Mouse (Mus musculus): ENCODE measurements around the gene Ilk. TPM values are rescaled to one million over a fixed set of nuclear protein-coding genes. Genes with fewer than 3 reads are reported as not detected.
"Not testable (repeated sequence)": the region's sequence is repeated elsewhere in the genome, so short reads cannot be mapped to it uniquely, and the experiment has no call there.

Gene Ilk
- total and polyA plus RNA-seq, 3 experiments, result 81.4 to 127 (median 84.4) TPM

DNA sequence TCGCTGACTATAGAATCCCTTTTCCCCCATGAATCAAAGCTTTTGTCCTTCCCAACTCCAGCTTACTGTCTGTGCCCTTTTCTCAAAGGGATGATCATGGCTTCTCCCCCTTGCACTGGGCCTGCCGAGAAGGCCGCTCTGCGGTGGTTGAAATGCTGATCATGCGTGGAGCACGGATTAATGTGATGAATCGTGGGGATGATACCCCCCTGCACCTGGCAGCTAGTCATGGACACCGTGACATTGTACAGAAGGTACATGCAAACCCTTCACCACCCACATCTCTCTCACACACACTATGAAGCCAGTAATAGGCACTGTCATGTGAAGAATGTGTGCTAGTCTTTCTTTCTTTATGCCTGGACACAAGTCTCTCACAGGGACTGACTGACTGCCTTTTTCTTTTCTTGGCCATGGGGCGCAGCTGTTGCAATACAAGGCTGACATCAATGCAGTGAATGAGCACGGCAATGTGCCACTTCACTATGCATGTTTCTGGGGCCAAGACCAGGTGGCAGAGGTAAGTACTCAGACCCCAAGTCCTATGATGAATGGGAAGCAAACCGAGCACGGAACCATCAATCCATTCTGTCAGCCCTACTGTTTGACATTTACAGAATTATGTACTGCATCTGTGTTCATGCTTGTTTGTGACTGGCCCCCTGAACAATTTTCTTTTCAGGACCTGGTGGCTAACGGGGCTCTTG, 3.9 kb downstream of the Ilk start:
- H3K79me2 ChIP-seq (replicated peaks; ENCODE audit: control insufficient read depth, insufficient read depth, low read length), result no peaks in the 10 kb centered on the region
- intact Hi-C loops (cut with DNase I), result no loop called here
- peaks cover 10% of the 10 kb centered on the region for H3K36me3 ChIP-seq (ENCODE audit: control insufficient read depth, insufficient read depth, low read length)
- no peaks in the 10 kb centered on the region for H3K27me3 ChIP-seq (ENCODE audit: control insufficient read depth, insufficient read depth, low read length)
- no peak overlapping the region; the same call in 1 of the 2 replicates for H3K27ac ChIP-seq
- no peak overlapping the region for H3K9ac ChIP-seq (ENCODE audit: low read depth, low read length)
- no peak overlapping the region for H3K4me3 ChIP-seq
- WGBS, result 87% methylated on average over 13 of the region's 13 CpGs
- TF ChIP-seq POLR2A (IDR thresholded peaks at IDR 0.05; ENCODE audit: insufficient read depth, low read depth, low read length) (no peak), CTCF (IDR thresholded peaks at IDR 0.05) (no peak), EP300 (IDR thresholded peaks at IDR 0.05; ENCODE audit: insufficient read depth, low read depth, low read length) (no peak)
- peak in 1 of 2 experiments; percentile 21 for DNase-seq
- H3K4me1 ChIP-seq (ENCODE audit: control insufficient read depth, insufficient read depth, low read length), result peaks cover 10% of the 10 kb centered on the region

DNA sequence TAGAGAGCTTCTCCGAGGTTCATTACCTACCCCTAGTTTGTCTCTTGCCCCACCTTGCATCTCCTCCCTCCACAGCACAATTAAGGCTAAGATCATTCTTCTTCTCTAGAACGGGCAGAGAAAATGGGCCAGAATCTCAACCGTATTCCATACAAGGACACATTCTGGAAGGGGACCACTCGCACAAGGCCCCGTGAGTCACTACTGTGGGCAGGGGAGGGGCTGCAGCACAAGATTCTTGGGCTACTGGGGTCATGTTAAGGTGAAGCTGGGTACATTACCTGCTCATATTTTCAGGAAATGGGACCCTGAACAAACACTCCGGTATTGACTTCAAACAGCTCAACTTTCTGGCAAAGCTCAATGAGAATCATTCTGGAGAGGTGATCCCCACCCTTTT, 4.5 kb downstream of the Ilk start:
- H3K4me3 ChIP-seq, result no peak overlapping the region
- WGBS, result 76% methylated on average over 6 of the region's 6 CpGs
- no peak for TF ChIP-seq CTCF (IDR thresholded peaks at IDR 0.05)
- no peak for TF ChIP-seq EP300 (IDR thresholded peaks at IDR 0.05; ENCODE audit: insufficient read depth, low read depth, low read length)
- TF ChIP-seq POLR2A (IDR thresholded peaks at IDR 0.05; ENCODE audit: insufficient read depth, low read depth, low read length), result no peak
- H3K36me3 ChIP-seq (ENCODE audit: control insufficient read depth, insufficient read depth, low read length), result peaks cover 10% of the 10 kb centered on the region
- no peaks in the 10 kb centered on the region for H3K27me3 ChIP-seq (ENCODE audit: control insufficient read depth, insufficient read depth, low read length)
- H3K4me1 ChIP-seq (ENCODE audit: control insufficient read depth, insufficient read depth, low read length), result peaks cover 8% of the 10 kb centered on the region
- H3K27ac ChIP-seq, result no peak overlapping the region
- peak in 1 of 2 experiments; percentile 14 for DNase-seq
- intact Hi-C loops (cut with DNase I), result no loop called here
- no peak overlapping the region for H3K9ac ChIP-seq (ENCODE audit: low read depth, low read length)
- no peaks in the 10 kb centered on the region for H3K79me2 ChIP-seq (replicated peaks; ENCODE audit: control insufficient read depth, insufficient read depth, low read length)

DNA sequence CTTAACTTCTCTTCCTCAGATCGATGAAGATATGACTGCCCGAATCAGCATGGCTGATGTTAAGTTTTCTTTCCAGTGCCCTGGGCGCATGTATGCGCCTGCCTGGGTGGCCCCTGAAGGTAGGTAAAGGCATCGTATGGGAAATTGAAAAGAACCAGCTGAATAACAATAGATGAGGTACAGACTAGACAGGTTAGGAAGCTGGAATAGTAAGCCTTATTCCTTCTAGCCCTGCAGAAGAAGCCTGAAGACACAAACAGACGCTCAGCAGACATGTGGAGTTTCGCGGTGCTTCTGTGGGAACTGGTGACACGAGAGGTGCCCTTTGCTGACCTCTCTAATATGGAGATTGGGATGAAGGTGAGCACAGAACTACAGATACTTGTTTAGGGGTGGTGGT, 5.6 kb downstream of the Ilk start:
- Histone ChIP-seq H3K4me3 (no peak overlapping the region), H3K79me2 (replicated peaks; ENCODE audit: control insufficient read depth, insufficient read depth, low read length) (no peaks in the 10 kb centered on the region), H3K4me1 (ENCODE audit: control insufficient read depth, insufficient read depth, low read length) (peaks cover 8% of the 10 kb centered on the region), H3K36me3 (ENCODE audit: control insufficient read depth, insufficient read depth, low read length) (peaks cover 10% of the 10 kb centered on the region), H3K27ac (no peak overlapping the region), H3K9ac (ENCODE audit: low read depth, low read length) (no peak overlapping the region), H3K27me3 (ENCODE audit: control insufficient read depth, insufficient read depth, low read length) (no peaks in the 10 kb centered on the region)
- TF ChIP-seq POLR2A (IDR thresholded peaks at IDR 0.05; ENCODE audit: insufficient read depth, low read depth, low read length) (no peak), CTCF (IDR thresholded peaks at IDR 0.05) (no peak), EP300 (IDR thresholded peaks at IDR 0.05; ENCODE audit: insufficient read depth, low read depth, low read length) (no peak)
- WGBS, result 82% methylated on average over 9 of the region's 9 CpGs
- peak in 1 of 2 experiments; percentile 14 for DNase-seq
- intact Hi-C loops (cut with DNase I), result no loop called here

DNA sequence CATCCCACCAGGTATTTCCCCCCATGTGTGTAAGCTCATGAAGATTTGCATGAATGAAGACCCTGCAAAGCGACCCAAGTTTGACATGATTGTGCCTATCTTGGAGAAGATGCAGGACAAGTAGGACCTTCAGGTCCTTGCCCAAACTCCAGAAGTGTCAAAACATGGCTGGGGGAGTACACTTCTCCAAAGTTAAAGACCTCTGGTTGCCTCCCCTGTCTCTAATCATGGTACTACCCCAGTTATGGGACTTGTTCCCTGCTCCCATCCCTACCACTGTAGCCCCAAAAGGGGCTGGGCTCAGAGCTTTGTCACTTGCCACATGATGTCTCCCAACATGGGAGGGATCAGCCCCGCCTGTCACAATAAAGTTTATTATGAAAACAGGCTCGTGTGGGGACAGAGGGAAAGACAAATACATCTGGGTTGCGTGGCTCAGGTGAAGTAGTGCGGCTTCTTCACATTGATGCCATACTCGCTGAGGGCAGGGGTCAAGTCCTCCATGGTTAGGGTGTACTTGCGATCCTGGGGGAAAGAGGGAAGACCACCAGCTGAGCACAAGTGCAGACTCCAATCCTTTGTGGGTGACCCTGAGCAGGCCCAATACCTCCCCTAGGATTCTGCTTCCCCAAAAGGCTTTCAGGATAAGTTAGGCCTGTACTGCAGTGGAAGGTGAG, 6.3 kb downstream of the Ilk start:
- DNase-seq, result peak in 1 of 2 experiments; percentile 23
- H3K27ac ChIP-seq; H3K79me2 ChIP-seq (replicated peaks; ENCODE audit: control insufficient read depth, insufficient read depth, low read length); H3K9ac ChIP-seq (ENCODE audit: low read depth, low read length); H3K4me1 ChIP-seq (ENCODE audit: control insufficient read depth, insufficient read depth, low read length); H3K4me3 ChIP-seq; H3K36me3 ChIP-seq (ENCODE audit: control insufficient read depth, insufficient read depth, low read length); H3K27me3 ChIP-seq (ENCODE audit: control insufficient read depth, insufficient read depth, low read length); intact Hi-C loops (cut with DNase I): not testable (repeated sequence)
- 71% methylated on average over 7 of the region's 7 CpGs for WGBS

DNA sequence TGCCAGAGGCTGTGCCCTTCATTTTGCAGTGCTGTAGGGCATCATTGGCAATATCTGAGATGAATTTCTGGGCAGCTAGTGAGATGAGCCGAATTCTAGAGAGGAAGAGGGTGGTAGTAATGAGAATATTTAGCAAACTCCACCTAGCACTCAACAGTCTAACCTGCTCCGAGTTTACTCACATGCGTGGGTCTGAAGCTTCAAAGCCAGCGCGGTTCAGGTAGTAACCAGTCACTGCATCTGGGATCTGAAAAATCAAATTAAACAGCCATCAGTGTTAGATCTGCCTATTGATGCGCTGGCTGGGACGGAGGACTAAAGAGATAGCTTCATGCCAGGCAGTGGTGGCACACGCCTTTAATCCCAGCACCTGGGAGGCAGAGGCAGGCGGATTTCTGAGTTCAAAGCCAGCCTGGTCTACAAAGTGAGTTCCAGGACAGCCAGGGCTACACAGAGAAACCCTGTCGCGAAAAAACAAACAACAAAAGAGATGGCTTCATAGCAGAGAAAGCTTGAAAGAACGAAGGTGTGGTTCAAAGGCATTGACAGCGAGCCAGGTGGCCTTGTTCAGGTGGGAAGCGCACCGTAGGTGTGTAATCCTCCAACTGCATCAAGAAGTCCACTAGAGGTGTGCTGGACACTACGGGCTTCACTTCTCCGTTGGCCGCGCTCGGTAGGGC, 7.0 kb downstream of the Ilk start:
- H3K36me3 ChIP-seq (ENCODE audit: control insufficient read depth, insufficient read depth, low read length); H3K79me2 ChIP-seq (replicated peaks; ENCODE audit: control insufficient read depth, insufficient read depth, low read length); H3K27me3 ChIP-seq (ENCODE audit: control insufficient read depth, insufficient read depth, low read length); intact Hi-C loops (cut with DNase I); H3K4me1 ChIP-seq (ENCODE audit: control insufficient read depth, insufficient read depth, low read length): not testable (repeated sequence)
- WGBS, result 27% methylated on average over 20 of the region's 20 CpGs
- Histone ChIP-seq H3K27ac (peak overlapping the region; percentile 69), H3K9ac (ENCODE audit: low read depth, low read length) (peak overlapping the region; percentile 89), H3K4me3 (peak overlapping the region; percentile 85)
- 0 out of 2 replicates have a peak, but pooled peaks have one; percentile 10 for TF ChIP-seq EP300 (IDR thresholded peaks at IDR 0.05; ENCODE audit: insufficient read depth, low read depth, low read length)
- peak; percentile 61; the same call in 1 of the 2 replicates for TF ChIP-seq POLR2A (IDR thresholded peaks at IDR 0.05; ENCODE audit: insufficient read depth, low read depth, low read length)
- DNase-seq, result peak in 1 of 2 experiments; percentile 17
